Mouse (Mus musculus) embryonic fibroblast, embryonic 13.5 days (primary cell): ENCODE results near the gene Mylk.

Experiments used
- CTCF ChIP-seq: IDR thresholded peaks from 2 replicates; pipeline ENCODE4 v1.5.1; 2011; ENCODE audit warnings: mild to moderate bottlenecking, control low read depth, low read length, moderate library complexity, borderline replicate concordance; ENCODE audit not compliant: insufficient read depth
- POLR2A ChIP-seq: IDR thresholded peaks from 2 replicates; pipeline ENCODE4 v1.6.1; 2011; ENCODE audit warnings: low read depth, mild to moderate bottlenecking, control low read depth, low read length, moderate library complexity

GRCm38 (mm10) chr16:34931306-34931705 is 186.3 kb downstream of the Mylk start:
- TF ChIP-seq POLR2A (no peak), CTCF (no peak)
